Mouse (Mus musculus): Measurements from ENCODE around the gene Rplp1. TPM values are rescaled to one million over a fixed set of nuclear protein-coding genes. Genes with fewer than 3 reads are reported as not detected.

Rplp1 gene
- 5,622 and 5,683 TPM in 2 replicates for polyA plus RNA-seq (2012; rRNA removed)

GRCm38 (mm10) chr9:61914203-61914916, at the start of gene Rplp1:
Gene Rplp1 (minus strand): TSS chr9:61914542.

GRCm38 (mm10) chr9:61946623-61947401, 32.5 kb upstream of the Rplp1 start, which contains the start of gene Kif23:
Gene Kif23 (minus strand): TSS chr9:61946774.

Other genes starting within 250 kb of the Rplp1 start
- 37.9 and 54.6 TPM in 2 replicates for gene Kif23, start 32.2 kb upstream of the Rplp1 start, polyA plus RNA-seq (2012; rRNA removed)
- gene Paqr5, start 112.3 kb upstream of the Rplp1 start, polyA plus RNA-seq (2012; rRNA removed): 0.08 and 0.14 TPM in 2 replicates
- gene Glce, start 208.1 kb upstream of the Rplp1 start, polyA plus RNA-seq (2012; rRNA removed): 2.9 and 3.1 TPM in 2 replicates

Data from liver, embryonic 14 days (tissue).